ENCODE assay signal across 8 mouse cellular contexts in the genomic region with DNA sequence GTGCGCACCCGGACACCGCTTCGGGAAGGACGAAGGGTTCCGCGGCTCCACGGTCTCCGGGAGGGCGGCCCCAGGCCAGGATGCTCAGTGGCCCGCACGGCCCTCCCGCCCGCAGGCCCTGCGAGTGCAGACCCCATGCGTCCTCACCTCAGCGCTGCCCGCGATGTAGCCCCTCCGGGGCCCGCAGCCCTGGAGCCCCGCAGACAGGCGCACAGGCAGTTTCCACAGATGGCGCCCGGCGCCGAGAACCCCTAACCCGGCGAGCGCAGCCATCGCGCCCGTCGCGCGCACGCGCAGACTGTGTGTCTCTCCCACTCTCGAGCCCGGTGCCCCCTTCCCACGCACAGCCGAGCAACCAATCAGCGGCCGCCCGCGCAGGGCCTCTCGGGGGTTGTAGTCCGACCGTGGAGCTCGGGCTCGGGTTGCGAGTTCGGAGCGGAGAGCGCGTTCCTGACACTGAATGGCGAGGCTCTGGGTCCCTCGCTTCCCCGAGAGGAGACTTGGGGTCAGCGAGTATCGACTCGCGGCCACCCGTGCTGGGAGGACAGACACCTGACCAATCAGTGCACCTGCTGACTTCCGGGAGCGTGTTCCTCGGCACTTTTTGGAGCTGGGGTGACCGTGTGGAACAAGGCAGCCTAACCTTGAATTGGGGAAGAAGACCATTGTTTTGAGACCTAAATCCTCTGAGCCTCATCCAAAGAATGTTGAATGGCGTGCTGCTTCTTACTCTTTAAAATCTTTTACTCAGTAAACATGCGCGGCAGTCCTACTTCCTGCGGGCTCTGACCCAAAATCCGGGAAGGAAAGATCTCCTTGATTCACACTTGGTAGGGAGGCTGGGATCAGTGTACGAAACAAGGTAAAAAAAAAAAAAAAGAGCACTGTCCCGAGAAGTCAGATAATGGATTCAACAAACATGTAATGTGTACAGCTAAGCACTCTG. TPM values are rescaled to one million over a fixed set of nuclear protein-coding genes. Genes with fewer than 3 reads are reported as not detected.
A peak's percentile ranks its signal among the peaks of the same experiment; 100 is the strongest.
DNase-seq lines count a peak whose midpoint lies in the region; ATAC-seq lines count a peak whose summit lies in the region.

TSS of gene Hdhd5 (minus strand) at position 300 of the 946 bp plus-strand sequence.

- H3K27ac ChIP-seq in hindbrain, embryonic 15.5 days (replicated peaks): peak within 1 kb of the TSS; percentile 72

- DNase-seq in R1 (ENCODE audit: low read depth, low spot score): peak; percentile 94
- DNase-seq in cerebellum, postnatal 25 days: peak; percentile 96 to 98
- DNase-seq in frontal cortex, postnatal 36 days (ENCODE audit: low spot score in 2 of 2): peak; percentile 93 to 94
- peak; percentile 88 for DNase-seq in left cerebral cortex, adult 11 months (ENCODE audit: low spot score)
- DNase-seq in lung, postnatal 4 days: peak; percentile 93 to 94
- DNase-seq in retina, postnatal 7 days (ENCODE audit: low read depth, low spot score): peak; percentile 88
- DNase-seq in urinary bladder, adult 2 months (ENCODE audit: low spot score): peak; percentile 89

- no peaks in the 10 kb centered on the region for H3K36me3 ChIP-seq in hindbrain, embryonic 15.5 days

- peaks cover 35% of the 10 kb centered on the region for H3K4me1 ChIP-seq in hindbrain, embryonic 15.5 days (replicated peaks)

- ATAC-seq in hindbrain, embryonic 15.5 days (ENCODE audit: low FRiP score, low read depth): peak; percentile 99

- H3K9me3 ChIP-seq in hindbrain, embryonic 15.5 days: no peaks in the 10 kb centered on the region

- H3K27me3 ChIP-seq in hindbrain, embryonic 15.5 days: no peaks in the 10 kb centered on the region

- peak within 1 kb of the TSS; percentile 64 for H3K4me2 ChIP-seq in hindbrain, embryonic 15.5 days

- peak within 1 kb of the TSS; percentile 85 for H3K9ac ChIP-seq in hindbrain, embryonic 15.5 days

- under 1% methylated on average over 75 of the region's 75 CpGs for WGBS in hindbrain, embryonic 15.5 days

- H3K4me3 ChIP-seq in hindbrain, embryonic 15.5 days: peak within 1 kb of the TSS; percentile 78

RNA-seq across cellular contexts. Expression of gene Hdhd5, which starts in this region (rescaled TPM):
- 15.4 and 15.6 TPM in 2 replicates for polyA plus RNA-seq in hindbrain, embryonic 15.5 days (2015; fragmentation: Nextera tagmentation; extraction: Ambion mirVana)
- polyA plus RNA-seq in urinary bladder, adult 2 months (2012; rRNA removed): 15.5 and 20.1 TPM in 2 replicates

Comparison
In these comparisons a context has a peak if more than half of its experiments do, and no peak if none do; other contexts are left out.
1. Peak in every context shown above with its lines: DNase-seq, ATAC-seq, H3K4me3 ChIP-seq and H3K27ac ChIP-seq.